Mouse (Mus musculus) myocyte (in vitro differentiated cells): ENCODE results near the gene Slc22a8.

Source experiments
- CEBPB ChIP-seq: IDR thresholded peaks from 2 replicates; pipeline ENCODE4 v1.6.1; 2011; ENCODE audit warnings: mild to moderate bottlenecking, moderate library complexity; ENCODE audit not compliant: poor library complexity, insufficient read depth, severe bottlenecking
- MAX ChIP-seq: IDR thresholded peaks from one replicate; pipeline ENCODE4 v1.6.1; 2011; ENCODE audit warnings: low read depth, mild to moderate bottlenecking, control low read depth
- POLR2A ChIP-seq: IDR thresholded peaks from one replicate; pipeline ENCODE4 v1.6.1; 2011; ENCODE audit warnings: low read depth, mild to moderate bottlenecking, control low read depth, moderate library complexity; ENCODE audit not compliant: insufficient read length
- POLR2AphosphoS2 ChIP-seq: IDR thresholded peaks from one replicate; pipeline ENCODE4 v1.6.1; 2011; ENCODE audit warnings: low read depth, control low read depth; ENCODE audit not compliant: insufficient read length

DNA sequence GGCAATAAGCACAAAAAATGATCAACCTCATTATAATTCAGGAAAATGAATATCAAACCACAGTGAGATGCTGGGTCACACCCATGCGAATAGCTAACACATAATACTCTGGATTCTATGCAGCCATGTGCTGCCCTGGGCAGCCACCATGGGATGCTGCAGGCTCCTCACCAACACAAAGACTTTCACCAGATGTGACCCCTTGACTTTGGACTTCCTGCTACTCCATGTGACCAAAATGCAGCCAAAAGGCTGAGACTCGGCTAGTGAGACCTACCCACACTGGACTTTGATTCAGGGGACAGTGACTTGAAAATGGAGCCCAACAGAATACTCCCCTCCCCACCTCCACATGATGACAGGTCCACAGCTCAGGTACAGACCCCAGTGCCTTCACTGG, 39.2 kb downstream of the Slc22a8 start:
- no peak for TF ChIP-seq POLR2A
- TF ChIP-seq POLR2AphosphoS2 = no peak
- no peak for TF ChIP-seq MAX
- no peak for TF ChIP-seq CEBPB
